Mouse (Mus musculus) cerebral cortex, adult 2 months (tissue): ENCODE measurements around the gene Ssbp1.

Experiments
- WGBS: fragments of 180-500 bp; shearing (Covaris S2); methylation state at CpG from one replicate; pipeline ENCODE4 v1.1.7; 2018; 5-methylcytosine and 5-hydroxymethylcytosine counted together

Gene Ssbp1

DNA sequence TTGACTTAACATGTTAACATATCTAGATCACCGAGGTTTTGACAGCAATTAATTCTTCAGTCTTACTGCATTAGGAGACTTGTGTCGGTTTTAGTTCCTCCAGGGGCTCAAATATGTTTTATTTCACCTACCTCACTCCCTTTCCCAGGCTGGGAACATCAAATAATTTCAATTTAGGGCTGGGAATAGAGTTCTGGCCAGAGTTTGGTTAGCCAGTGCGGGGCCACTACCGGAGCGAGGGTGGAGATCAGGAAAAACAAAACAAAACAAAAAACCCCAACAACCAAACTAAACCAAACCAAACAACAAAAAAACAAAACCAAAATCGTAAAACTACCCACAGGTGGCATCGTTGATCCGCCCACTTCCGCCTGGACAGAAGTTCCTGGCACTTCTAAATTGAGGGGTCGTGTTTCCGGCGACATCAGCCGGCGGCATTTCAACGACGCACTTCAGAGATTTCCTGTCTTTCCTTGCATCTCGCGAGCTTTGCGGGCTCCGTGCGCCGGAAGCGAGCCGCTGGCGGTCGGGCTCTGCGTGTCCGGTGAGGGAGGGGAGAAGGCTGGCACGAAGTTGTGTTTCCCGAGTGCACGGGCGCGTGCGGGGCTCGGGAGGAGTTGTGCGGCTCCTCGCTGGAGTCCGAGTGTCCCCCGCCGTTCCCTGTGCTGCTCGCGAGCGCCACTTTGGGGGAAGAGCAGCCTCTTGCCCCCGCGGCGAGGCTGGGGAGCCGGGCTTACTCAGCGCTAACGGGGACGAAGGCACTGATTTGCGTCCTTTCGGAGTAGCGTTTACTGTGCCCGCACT, at the start of gene Ssbp1:
Gene Ssbp1, plus strand, starts transcription at position 437 of the 804 bp plus-strand sequence.
- under 1% methylated on average over 54 of the region's 54 CpGs for WGBS

DNA sequence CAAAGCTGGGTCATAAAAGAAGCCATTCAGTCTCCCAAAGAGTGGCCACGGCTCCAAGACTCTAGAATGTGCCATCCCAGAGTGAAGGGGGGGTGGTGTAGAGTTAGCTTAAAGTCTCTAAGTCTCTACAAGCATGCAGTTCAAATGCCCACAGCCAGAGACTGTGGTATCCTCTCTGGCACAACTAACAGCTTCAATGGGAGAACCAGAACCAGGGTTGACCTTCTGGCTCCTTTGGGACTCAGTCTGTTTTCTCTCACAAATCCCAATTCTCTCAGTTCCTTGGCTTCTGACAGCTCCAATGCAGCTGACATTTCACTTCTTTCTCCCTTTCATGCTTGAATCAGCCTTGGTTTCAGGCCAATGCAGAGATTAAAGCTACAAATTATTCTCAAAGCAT, 48.1 kb upstream of the Ssbp1 start:
- WGBS, result 56% methylated on average over 1 of the region's 1 CpGs

DNA sequence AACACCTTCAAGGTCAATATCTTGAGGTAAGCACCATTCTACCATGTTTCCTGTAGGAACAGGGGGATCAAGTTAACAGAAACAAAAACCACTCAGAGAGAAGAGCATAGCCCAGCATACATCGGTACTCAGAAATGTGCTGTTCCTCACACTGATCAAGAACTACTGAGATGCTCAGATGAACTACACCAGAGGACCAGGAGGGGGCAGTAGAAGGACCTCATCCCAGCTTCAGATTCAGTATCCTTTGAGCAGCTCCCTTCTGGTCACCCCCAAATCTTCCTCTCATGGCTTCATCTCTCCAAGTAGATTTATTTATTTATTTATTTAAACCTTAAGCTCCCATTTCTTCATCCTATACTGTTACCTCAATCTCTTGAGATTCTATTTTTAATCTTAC, 47.4 kb upstream of the Ssbp1 start:
- WGBS, result 47% methylated on average over 1 of the region's 1 CpGs

DNA sequence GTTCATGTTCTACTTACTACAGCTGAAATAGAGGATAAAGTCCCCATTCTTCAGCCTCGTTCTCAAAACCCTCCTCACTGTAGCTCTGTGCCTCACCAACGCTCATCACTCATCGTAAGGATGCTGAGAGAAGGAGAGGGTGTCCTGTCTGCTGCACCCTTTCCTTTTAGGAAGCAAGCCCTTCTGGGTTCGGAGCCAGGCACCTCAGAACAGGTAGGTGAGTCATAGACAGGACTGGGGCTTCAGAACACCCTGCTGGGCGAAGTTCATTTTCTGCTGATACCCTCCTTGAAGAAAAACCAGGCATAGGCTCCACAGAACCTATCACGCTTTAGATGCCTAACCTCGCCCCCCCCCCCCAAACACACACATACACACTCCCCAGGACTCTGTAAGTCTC, 43.7 kb upstream of the Ssbp1 start:
- WGBS, result 81% methylated on average over 7 of the region's 7 CpGs

DNA sequence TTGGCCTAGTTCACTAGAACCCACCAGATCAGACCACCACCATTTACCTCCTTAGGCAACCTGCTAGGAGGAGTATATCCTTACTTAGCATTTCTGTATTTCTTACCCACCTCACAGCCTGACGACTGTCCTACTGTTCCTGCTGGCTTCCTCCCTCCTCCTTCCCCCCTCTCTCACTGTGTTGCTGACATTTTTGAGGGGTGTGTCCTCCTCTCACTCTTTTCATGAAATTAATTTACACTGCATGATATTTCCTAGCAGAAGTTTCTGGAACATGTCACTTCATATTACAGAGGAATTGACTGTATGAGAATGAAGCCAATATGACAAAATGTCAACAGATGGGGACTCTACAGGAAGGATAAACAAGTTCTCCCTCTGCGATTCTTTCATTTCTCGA, 42.5 kb upstream of the Ssbp1 start:
- WGBS, result 53% methylated on average over 3 of the region's 3 CpGs

DNA sequence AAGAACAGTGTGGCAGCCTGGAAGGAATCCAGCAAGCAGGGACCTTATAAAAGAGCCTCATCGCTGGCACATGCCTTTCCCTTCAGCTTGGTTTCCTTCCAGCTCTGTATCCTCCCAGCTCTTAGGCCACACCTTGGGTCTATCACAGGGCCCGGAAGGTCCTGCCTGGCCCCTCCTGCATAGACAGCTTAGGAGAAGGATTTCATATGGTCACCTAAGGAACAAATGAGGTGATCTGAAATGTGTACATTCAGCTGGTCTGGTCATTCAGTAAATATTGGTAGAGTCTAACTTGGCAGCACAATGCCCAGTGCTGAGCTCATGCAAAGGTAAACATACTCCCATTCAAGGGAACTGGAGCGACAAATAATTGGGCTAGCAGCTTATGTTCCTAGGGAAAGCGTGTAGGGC, 41.6 kb upstream of the Ssbp1 start:
- WGBS, result 56% methylated on average over 4 of the region's 4 CpGs

DNA sequence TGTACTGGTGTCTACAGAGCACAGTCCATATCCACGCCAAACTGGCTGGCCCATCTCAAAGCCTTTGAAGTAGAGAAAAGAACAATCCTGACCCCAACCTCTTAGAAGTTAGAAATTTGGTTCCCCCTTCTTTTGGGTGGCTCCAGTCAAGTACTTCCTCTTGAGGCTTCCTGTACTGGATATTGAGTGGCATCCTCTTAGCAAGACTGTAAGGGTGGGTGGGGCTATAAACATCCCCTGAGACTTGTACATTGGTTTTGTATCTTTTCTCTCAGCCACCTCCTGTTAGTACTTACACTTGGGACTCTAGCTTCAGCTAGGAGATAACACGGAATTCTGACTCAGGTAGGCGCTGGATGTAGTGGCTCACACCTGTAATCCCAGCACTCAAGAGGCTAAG, 40.9 kb upstream of the Ssbp1 start:
- WGBS, result 79% methylated on average over 3 of the region's 3 CpGs

DNA sequence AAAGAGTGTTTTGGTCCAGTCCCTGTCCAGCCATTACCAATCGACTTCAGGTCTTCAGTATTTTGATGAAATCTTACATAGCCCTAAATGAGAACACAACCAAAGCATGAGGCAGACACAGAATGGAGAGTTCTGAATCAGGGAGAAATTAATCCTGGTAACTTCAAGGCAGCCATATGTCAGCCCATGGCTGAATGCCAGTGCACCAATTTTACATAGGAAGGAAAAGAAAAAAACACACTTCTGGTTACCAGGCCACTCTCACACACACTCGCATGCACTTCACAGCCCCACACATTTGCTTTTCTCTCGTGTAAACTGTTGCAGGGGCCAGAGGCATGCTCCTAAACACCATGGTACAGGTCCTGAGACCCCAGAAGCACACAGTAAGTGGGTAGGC, 40.3 kb upstream of the Ssbp1 start:
- WGBS, result 54% methylated on average over 3 of the region's 3 CpGs

DNA sequence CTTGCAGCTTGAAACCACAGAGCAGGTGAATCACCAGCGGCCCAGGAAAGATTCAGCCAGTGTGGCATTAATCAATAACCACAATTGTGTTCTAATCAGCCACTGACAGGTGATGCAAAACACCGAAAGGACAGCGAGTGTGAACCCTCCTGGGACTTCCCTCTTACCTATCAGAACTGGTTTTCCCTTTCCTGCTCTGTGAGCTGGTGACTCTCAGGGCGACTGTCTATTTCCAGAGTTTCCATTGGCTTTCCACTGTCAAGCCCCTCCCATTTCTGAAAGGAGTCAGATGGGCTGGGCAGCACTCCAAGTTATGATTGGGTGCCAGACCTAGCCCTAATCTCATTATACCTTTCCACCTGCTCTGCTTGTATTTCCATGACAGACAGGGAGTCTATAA, 39.8 kb upstream of the Ssbp1 start:
- WGBS, result 70% methylated on average over 4 of the region's 4 CpGs

DNA sequence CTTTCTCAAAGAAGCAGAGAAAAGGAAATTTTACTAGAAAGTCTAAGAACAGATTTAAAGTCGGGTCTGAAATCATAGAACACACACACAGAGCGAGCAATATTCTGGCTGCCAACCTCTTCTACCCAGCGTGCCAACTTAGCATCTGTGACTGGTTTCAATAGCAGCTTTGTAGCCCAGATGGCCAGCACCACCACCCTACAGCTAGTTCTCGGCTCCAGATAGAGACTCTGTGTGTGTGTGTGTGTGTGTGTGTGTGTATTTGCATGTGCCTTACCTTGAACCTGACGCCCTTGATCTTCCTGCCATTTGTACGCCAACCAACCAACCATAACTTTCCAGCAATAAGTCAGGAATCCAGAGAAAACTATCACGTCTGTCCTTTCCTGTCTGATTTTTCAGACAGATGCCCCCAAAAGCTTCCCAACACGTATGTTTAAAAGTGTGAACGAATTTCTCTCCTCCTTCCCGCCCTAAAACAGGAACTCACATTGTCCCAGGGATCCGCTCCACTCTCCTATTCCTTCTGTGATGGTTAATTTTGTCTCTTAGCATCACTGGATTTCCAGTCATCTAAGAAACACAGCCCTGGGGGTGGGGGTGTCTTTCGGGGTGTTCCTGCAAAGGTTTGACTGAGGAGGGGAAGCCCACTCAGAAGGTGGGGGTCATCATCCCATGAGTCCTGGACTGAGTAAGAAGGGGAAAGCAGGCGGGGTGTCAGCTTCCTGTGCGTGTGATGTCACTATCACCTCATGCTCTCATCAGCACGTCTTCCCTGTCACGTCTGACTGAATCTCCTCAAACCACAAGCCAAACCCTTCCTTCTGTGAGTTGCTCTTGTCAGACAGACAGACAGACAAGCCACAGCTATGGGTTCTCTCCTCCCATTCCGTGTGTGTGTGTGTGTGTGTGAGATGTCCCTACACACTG, 38.5 kb upstream of the Ssbp1 start:
- whole genome bisulfite sequencing, result 47% methylated on average over 17 of the region's 17 CpGs

DNA sequence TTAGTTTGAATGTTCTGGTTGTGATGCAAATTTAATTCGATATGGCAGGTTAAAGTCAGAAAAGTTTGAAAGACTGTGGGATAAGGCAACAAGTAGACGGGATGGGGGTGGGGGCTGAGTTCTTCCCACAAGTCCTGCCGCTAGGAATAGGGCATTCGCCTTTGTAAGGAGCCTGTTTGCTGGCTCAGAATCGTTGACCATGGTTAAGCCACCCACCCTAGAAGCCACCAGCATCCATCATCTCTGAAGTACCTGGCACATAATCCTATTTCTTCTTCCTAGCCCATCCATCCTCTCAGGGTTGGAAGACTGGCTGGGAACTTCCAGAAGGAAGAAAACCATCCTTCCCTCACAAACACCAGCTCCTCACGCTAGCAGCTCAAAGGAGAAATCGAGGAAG, 36.5 kb upstream of the Ssbp1 start:
- WGBS, result 7% methylated on average over 7 of the region's 7 CpGs

DNA sequence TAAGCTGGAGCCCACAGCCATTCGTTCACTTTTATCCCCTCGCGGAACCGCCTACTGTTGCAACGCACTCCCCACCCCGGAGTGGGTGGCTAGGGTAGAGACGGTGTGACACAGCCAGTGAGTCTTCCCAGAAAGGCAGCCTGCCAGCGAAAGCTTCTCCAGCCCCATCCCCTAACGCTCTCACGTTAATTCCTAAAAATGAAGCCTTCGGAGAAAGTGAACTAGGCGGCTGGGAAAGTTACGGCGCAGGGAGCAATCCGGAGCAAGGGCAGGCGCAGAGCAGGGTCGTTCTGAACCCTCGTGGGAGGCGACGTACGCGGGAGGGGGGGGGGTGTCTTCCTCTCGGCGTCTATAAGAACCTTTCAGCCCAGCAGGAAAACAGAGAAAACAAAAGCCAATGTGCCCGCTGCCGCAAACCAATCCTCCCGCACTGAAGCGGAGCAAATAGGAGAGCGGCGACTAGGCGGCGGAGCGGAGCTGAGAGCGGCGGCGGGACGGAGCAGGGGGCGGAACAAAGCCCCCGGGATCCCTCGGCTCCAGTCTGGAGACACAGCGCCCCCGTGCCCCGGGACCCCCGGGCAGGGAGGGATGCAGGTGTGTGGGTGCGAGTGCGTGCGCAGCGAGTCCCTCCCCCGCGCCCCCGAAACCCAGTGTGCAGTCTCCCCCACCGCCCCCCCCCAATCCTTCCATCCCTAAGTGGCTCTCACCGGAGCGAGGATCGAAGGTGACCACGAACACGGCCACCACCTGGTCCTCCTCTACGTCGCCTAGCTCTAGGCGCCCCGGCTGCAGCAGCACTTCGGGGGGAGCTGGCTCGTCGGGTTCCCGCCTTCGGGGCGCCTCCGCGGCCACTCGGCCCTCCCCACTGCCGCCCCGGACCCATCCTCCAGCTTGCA, 35.8 kb upstream of the Ssbp1 start:
- under 1% methylated on average over 69 of the region's 72 CpGs for WGBS

DNA sequence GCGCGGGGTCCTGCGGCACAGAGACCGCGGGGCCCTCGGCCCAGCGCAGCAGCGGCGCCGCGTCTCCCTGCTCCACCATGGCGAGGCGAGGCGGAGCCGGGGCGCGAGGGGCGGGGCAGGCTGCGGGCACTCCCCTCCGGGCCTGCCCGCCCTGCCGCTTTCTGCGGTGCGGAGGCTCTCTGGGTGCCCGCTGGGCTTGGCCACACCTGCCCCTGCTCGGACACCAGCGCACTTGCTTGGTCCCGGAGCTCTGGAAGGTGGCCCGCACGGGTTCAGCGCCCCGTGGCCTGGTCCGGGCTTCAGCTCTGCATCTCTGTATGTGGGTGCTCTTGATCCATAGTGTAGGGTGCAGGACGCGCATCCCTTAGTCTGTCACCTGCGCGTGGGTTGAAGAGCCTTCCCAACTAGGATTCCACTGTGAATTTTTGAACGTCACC, 35.1 kb upstream of the Ssbp1 start, which contains the start of gene E330009J07Rik:
Gene E330009J07Rik, minus strand, starts transcription at position 89 of the 437 bp plus-strand sequence.
- WGBS, result under 1% methylated on average over 38 of the region's 38 CpGs

DNA sequence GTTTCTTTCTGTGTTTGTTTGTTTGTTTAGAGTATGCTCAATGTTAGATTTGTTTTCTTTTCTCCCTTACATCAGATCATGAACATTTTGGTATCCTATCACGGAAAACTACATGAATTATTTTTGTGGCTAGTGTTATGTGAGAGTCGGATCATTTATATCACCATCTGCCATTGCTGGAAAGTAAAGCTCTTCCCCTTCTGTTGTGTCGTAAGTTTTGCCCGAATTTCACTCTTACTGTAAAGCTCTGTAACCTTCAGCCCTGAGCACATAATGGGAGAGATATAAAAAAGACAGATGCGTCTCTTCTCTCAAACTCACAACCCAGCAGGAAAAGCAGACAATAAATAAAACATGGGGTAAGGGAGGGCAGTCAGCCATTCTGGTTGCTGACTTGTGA, 32.2 kb upstream of the Ssbp1 start, which contains the start of gene Wee2:
Gene Wee2, plus strand, starts transcription at position 153 of the 400 bp plus-strand sequence.
- 44% methylated on average over 5 of the region's 5 CpGs for WGBS

DNA sequence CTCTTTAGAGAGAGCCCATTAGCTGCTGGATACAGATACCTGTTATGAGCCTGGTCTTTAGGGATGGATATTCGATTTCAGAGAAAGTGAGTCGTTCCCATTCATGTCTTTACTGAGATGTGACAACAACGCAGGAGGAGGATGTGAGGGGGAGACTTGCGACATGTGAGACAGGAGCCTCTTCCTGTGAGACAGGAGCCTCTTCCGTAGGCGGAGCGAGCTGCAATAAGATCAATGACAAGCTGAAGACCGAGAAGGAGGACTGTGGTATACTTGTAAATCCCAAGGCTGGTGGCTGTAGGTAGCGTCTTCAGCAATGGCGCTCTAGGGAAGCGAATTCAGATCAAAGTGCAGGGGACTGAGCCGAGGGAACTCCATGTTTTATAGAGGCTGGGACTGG, 31.4 kb upstream of the Ssbp1 start:
- 38% methylated on average over 12 of the region's 12 CpGs for WGBS

DNA sequence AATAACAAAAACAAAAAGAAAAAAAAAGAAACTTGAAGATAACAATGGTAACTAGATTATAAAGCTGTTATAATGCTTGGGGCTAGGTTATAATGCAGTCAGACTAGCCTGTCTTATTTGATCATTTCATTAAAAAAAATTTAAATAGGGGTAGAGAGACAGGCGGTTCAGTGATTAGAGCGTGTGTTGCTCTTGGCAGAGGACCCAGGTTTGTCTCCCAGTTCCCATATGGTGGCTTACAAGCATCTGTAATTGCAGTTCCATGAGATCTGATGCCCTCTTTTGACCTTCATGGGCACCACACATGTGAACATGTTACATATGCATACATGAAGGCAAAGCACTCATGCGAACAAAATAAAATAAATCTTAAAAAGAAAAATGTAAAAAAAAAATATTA, 29.9 kb upstream of the Ssbp1 start:
- WGBS, result 60% methylated on average over 3 of the region's 3 CpGs

DNA sequence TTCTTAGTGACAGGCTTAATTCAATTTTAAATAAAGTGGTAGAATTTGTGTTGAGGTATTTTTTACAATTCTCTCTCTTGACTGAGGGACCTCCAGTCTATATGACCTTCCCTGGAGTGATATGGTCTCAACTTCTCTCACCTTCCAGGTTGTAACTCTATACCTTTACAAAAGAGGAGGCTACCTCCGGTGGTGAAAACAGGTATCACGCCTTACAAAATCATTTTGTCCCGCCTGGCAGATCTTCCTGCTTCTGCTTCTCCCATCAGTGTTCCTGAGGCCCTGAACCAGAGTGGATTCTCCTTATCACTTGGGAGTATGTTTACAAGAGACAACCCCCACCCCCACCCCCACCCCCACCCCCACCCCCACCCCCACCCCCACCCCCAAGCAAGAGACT, 29.4 kb upstream of the Ssbp1 start:
- WGBS, result 63% methylated on average over 3 of the region's 3 CpGs

DNA sequence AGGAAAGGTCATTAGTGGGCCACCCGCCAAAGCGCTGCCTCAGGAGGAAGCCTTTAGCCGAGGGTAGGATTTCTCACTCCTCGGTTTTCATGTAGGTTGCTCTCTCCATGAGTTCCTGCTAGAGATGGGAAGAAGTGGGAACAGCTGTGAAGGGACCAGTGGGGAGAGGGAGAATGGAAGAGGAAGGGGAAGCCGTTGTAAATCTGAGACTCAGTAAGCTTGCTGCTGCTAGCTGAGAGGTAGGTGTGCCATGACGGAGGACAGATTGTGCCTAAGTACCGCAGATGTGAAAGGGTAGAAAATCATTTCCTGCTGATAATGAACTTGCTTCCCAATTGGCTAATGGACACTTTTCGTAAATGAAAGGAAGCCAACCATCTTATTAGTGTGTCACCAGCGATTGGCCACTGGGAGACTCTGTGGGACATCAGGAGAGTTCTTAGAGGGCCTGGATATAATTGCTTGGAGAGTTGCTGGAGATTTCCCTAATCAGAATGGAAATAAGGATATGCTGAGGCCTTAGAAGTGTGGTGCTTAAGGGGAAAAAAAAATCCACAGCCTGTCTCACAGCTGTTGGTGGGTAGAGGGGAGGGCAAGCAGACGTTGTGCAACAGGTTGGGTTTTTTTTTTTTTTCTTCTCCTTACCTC, 27.7 kb upstream of the Ssbp1 start:
- WGBS, result 53% methylated on average over 10 of the region's 10 CpGs

DNA sequence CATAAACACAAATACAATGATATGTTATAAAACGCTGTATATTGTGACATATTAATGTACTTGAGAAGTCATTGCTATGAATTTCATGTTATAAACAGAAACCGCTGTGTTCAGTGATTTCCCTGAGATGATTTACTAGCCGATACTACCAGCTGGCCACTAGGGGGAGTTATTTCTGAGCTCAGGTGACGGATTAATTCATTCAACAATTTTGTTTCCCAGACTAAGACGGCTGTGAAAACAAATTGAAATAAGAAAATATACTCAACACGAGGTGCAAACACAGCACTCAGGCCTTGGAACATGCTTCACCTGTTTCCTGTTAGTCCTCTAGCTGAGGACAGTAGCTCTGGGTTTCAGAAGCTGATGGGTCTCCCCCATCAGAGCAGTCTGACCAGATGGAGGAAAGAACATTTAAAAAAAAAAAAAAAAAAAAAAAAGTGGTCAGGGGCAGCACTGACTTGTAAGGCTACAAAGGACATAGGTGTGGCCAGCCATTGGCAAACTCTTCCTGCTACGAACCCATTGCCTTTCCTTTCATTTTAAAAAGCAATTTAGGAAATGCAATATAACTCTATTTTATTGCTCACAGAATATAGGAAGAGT, 16.6 kb upstream of the Ssbp1 start:
- 29% methylated on average over 7 of the region's 7 CpGs for WGBS

DNA sequence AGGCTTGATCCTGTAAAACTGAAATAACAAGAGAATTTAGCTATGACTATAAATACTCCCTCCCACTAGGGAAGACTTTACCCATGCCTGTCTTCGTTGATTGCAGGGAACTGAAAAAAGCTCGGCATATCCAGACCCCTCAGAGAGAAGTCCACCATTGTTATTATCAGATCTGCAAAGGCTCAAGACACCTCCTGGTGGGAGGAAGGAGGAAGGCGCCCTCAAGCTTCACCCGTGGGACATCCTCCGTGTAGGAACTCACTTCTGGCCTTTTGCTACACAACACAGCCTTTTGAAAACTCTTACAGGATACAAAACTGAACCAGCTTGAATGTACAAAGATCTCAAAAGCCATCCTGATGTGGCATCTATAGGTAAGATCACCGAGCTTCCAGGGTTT, 5.4 kb upstream of the Ssbp1 start:
- 40% methylated on average over 6 of the region's 6 CpGs for WGBS

DNA sequence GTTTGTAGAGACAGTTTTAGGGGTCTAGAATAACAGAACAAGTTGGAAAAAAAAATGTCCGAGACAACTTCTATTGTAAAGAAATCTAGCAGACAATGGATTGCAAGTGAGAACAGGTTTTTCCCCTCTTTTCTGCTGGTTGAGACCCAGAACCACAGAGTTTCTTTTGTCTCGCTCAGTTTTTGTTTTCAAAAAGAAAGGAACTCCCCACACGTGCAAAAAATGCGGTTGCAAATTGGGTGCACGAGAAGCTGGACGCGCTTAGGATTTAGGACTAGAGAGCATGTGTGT, 513 bp downstream of the Ssbp1 start:
- under 1% methylated on average over 7 of the region's 7 CpGs for WGBS
